Mouse (Mus musculus): ENCODE results near the gene Spem2.
A peak's percentile ranks its signal among the peaks of the same experiment; 100 is the strongest.

Gene Spem2

DNA sequence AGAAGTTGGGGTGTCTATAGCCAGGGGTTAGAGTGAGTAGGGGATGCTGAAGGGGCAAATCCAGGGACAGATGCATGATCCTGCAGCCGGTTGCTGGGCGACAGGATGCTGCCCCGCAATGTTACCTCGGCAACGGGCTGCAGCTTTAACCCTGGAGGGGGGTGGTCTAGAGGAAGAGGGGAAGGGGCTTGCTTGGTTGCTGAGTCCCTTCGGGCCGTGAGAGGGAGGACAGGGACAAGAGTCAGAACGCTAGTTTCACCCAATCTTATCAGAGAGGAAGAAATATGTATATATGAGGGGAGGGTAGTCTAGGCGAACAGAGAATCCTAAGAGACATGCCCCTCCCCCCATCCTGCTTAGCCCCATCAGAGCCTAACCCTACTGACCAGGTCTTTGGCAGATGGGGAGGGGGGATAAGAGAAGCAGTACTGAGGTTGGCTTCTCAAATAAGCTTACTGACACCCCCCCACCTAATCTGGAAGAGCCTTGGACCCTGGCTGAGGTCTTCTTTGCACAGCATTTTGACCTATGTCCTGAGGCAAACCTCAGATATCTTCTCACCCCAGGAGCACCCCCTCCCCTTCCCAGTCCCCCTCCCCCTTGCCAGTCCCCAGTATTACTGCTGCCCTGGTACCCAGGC lies 17.2 kb upstream of the Spem2 start:
- no peak for DNase-seq (ENCODE audit: low read depth, low spot score)

DNA sequence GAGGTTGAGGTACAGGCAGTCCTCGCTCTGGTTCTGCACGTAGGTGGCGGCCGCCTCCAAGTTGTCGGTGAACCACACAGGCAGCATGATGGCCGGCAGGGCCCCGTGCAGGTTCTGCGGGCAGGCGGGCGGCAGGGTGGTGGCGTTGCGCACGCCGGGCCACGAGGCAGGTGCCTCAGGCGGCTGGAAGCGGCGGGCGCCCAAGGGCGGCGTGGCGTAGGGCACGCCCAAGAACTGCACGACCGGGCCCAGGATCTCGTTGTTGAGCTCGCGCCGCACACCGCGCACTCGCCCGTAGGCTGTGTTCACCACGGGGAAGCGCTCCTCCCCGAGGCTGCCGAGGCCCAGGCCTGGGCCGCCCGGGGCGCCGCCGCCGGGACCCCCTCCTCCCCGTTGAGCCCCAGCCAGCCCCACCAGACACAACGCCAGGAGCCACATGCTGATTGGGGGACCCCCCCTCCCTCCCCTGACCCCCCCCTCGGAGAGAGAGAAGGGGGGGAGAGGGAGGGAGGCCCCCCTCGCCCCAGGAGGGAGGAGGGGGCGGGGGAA lies 15.8 kb upstream of the Spem2 start:
- DNase-seq (ENCODE audit: low read depth, low spot score): no peak

DNA sequence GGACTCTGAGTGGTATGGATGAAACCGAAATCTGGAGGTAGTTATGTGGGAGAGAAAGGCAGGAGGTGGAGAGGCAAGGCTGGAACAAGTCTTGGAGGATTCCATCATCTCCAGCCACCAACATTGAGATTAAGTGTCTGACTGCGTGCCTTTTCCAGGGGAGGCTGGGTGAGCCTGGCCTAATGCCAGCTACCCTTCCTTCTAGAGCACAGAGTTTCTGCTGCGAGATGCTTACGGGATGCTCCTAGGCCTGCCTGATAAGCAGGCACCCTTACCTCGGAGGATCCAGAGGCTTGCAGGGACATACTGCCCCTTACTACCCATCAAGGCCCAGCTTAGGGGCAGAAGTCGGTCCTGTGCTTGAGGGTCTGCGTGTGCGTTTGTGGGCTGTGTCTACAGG lies 15.3 kb upstream of the Spem2 start:
- DNase-seq (ENCODE audit: low read depth, low spot score): no peak

DNA sequence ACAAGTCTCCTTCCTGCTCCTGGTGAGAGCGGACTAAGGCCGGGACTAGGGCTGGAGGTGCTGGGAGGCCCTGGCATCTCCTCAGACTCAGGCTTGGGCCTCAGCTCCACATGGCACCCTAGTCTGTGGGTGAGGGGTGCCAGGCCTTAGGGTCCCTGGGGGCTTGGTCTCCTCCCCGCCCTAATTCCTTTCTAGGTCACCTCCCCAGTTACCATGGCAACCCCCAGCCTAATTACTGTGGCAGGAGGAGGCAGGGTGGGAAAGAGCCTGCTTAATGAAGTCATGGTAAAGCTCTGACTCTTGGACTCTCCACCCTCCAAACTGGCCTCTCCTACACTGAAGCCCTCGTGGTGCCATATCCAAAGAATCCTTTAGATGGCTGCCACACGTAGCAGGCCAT lies 10.6 kb upstream of the Spem2 start:
- DNase-seq (ENCODE audit: low read depth, low spot score): no peak

DNA sequence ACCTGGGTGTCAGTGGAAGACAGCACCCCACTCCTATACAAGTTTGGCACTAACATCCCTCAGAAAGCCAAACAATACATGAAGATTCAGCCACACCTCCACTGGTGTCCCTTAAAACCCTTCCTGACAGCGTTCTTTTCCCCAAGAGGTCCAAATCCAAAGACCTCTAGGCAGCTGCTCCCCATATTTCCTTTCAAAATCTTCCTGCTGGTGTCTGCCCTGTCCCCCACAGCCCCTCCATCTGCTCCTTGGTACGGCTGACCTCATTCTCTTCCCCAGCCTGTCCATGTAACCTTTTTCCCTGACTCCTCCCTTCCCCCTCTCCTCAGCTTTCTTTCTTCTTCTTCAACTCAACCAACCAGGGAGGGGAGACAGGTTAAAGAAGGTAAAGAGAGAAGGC lies 5.2 kb upstream of the Spem2 start:
- DNase-seq (ENCODE audit: low read depth, low spot score): no peak

DNA sequence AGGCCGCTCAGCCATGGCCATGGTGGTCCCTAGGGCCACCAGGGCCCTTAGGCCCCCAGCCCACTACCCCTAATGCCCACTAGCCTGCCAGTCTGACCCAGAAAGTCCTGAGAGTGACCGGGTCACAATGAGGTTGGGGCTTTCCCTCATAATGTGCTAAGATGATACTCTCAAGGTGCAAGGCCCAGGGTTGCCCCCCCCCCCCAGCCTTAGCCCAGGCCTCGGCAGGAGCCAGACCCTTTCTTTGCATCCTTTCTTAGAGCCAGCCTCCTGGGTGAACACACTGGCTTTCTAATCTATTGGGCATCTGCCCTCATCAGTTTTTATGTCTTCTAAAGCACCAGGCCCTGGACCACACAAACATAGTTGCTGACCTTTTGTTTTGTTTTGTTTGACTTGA lies 3.8 kb upstream of the Spem2 start, which contains the start of gene Spem1:
Gene Spem1 (minus strand): TSS at position 101 of the 400 bp plus-strand sequence.
- no peak for DNase-seq (ENCODE audit: low read depth, low spot score)

DNA sequence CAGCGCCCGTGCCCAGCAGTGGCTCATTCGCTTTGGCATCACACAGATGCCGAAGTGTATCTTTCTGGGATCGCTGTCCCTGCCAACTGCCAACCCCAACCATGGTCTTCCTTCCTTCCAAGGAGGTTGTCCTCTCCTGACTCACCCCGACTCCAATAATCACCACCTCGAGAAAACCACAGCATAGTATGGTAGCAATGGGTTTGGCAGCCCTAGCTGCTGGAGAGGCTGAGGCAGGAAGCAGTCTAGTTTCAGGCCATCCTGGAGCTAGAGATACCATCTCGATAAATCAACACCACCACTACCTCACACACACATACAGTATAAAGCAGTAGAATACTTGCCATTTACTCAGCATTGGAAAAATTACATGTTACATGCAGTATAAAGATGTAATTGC lies 606 bp upstream of the Spem2 start:
- no peak for DNase-seq (ENCODE audit: low read depth, low spot score)

DNA sequence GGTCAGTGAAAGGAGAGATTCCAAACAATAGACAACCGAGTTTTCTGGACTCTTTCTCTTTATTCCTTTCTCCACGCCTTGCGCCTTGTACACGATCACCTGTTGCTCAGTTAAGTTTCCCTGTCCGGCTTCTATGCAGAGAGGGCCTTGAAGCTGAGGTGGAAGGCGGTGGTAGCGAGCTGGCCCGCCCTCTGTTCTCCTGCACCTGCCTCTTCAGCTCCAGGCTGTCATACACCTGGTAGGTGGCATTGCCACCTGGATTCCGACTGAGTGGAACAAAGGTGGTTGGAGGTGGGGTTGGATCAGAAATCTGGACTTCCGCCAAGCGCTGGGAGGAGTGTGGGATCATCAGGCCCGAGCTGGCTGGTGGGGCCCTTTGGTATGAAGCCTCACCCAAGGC lies 1.7 kb downstream of the Spem2 start:
- DNase-seq (ENCODE audit: low read depth, low spot score): no peak

DNA sequence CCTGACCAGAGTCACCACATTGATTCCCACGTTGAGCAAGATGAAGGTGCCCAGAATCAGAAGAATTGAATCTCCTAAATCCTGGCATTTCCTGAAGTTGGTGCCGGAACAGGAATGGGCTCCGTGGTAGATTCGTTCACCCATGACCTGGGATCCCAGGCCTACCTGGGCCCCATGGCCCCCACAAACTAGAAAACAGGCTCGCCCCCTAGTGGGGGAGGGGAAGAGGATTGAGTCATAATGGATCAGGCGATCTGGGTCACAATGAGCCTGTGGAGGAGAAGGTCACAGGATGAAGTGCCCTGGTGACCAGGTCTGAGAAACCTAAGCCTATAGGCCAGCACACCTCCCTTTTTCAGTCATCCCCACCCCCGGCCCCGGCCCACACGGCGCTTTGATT lies 3.1 kb downstream of the Spem2 start, which contains the start of gene Gm39566:
Gene Gm39566 (minus strand): TSS at position 144 of the 400 bp plus-strand sequence.
- no peak for DNase-seq (ENCODE audit: low read depth, low spot score)

DNA sequence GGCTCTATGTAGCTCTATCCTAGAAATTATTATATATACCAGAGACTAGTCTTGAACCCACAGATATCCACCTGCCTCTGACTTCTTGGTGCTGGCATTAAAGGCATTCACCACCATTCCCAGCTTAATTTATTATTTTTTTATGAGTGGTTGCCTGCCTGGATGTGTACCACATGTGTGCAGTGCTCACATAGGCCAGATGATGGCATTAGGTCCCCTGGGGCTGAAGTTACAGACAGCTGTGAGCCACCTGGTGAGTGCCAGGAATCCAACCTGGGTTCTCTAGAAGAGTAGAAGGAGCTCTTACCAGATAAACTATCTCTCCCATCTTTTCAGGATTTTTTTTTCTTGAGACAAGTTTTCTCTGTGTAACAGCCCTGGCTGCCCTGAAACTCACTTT lies 8.0 kb downstream of the Spem2 start:
- DNase-seq (ENCODE audit: low read depth, low spot score): no peak

DNA sequence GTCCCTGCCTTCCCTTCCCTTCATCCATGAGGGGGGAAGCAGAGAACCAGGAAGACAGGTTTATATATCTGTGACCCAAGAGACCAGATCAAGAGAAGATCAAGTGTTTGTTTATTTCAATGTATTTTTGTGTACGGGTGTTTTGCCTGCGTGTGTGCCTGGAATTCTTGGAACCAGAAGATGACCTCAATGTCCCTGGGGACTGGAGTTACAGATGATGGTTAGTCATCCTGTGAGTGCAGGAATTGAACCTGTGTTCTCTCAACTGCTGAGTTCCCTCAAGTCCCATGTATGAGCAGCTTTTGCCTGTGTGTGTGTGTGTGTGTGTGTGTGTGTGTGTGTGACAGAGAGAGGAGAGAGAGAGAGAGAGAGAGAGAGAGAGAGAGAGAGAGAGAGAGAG lies 10.6 kb downstream of the Spem2 start:
- no peak for DNase-seq (ENCODE audit: low read depth, low spot score)

DNA sequence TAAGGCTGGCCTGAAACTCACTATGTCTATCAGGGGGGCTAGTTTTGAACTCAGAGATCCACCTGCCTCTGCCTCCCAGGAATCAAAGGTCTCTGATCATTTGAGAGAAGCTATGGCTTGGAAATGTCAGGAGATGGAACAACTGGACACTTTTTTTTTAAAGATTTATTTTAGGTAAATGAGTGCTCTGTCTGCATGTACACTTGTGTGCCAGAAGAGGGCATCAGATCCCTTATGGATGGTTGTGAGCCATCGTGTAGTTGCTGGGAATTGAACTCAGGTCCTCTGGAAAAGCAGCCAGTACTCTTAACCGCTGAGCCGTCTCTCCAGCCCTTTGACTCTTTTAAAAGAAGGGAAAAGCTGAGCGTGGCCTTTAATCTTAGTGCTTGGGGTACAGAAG lies 11.9 kb downstream of the Spem2 start:
- no peak for DNase-seq (ENCODE audit: low read depth, low spot score)

DNA sequence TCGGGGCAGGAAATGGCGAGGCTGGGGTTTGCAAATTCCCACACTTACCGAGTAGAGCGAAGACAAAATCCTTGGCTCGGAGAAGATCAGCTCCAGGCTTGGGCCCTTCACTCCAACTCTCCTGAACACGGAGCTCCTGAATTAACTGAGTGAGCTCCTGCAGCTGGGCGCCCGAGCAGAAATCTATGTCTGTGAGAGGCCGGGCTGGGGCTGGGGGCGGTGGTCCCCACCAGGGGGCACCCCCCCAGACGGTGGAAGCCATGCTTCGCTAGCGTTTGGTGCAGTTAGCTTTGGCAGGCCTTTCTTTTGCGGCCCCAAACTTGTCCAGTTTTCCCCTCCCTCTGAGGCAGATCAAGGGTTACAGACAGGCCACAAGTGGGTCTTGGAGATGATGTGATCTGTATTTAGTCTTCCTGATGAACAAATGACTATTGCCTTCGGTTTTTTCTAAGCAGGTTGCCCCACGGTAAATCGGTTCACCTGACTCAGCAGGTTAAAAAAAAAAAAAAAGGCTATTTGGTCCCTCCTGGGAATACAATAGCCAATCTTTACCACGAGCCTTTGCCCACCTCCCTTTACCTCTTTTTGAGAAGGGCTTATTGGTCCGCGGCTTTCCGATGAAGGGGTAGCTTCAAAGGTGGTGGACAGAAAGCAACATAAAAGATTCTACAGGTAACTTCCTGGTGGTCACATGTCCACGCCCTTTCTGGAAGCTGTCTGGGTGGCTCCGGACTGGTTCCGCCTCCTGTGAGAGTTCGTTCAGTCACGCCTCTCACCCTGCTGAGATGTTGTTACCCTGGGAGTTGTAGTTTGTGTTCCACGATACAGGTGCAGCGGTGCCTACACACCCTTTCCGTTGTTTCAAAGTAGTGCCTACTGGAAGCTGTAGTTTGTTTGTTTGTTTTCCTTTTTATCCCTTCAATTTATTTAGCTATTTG lies 13.0 kb downstream of the Spem2 start, which contains the start of gene Tmem102:
Gene Tmem102 (minus strand): TSS at position 653 of the 938 bp plus-strand sequence.
- DNase-seq (ENCODE audit: low read depth, low spot score): no peak

DNA sequence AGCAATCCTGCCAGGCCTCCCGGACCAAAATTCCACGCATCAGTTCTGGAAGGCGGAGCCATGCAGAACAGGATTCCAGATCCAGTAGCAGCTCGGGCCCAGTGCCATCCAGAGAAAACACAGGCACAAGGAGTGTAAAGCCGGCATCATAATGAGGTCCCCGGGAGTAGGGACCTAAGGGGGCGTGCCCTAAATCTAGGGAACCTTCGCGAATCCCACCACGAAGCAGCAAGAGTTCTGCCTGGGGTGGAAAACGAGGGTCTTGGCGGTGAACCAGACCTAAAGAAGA lies 13.7 kb downstream of the Spem2 start:
- no peak for DNase-seq (ENCODE audit: low read depth, low spot score)

DNA sequence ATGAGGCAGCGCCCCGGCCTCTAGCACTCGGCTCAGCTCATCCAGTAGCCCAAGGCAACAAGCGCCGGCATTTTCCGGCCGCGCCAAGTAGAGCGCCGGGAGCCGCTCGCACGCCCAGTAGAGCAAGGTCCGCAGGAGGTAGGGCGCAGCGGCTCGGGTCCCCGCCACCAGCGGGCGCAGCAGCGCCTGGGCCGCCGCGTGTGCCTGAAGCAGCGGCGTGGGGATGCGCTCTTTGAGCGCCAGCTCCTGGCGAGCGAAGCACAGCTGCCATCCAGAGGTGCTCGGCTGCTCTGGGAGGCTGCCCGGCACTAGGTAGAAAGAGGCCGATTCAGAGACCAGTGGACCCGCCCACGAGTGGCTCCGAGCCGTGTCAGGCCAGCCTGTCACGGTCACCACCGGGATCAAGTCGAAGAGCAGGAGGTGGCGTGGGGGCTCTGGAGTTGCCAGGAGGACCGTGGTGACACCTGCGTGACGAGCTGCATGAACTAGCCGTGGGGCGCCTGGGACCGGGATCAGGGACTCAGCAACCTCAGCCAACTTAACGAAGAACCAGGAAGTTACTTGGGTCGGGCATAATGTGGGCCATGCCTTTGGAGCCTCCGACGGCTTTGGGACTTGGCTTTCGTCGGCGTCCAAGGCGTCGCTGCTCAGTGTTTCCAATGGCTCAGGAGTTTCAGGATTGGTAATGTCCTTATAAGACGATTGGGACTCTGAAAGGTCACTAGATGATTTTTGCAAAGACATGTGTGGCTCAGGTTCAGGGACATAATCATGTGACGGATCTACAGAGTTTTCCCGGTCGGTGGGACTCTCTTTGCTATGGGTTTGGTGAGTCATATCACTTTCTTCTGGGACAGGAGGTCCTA lies 14.2 kb downstream of the Spem2 start:
- DNase-seq (ENCODE audit: low read depth, low spot score): peak; percentile 54

DNA sequence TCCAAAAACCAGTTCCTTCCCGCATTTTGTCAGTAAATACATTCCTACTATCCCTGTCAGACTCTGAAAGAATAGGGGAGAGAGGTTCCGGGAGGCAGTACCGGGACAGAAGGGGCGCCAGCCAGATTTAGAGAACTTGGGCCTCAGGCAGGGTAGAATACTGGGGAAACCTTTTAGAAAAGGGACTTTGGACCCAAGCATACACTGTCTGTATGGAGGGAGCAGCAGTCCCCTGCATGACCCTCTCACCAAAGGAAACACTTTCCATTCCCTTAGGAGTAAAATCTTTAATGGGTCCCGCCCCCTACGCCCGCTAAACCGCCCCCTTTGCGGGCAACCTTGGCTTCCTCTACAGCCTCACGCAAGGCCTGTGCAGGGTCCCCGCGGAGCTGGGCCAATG lies 14.9 kb downstream of the Spem2 start:
- no peak for DNase-seq (ENCODE audit: low read depth, low spot score)

DNA sequence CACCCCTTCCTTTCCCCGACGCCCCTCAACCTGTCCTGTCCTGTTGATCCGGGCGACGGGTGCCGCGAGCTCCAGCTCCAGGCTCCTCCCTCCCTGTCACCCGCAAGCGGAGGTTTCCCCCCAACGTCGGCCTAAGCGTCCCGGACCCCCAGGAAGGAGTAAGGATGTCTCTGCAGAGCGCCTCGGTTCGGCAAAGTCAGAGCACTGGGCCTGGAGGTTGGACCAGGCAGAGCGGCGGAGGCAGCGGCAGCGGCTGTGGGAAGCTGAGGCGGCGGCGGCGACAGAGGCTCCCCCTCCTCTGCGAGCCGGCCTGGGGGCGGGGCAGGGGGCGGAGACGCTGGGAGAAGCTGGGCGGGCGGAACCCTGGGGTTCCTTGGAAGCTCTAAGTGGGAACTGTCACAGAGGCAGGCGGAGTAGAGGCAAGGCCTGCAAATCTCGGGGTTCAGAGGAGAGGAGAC lies 15.6 kb downstream of the Spem2 start:
- DNase-seq (ENCODE audit: low read depth, low spot score): no peak

DNA sequence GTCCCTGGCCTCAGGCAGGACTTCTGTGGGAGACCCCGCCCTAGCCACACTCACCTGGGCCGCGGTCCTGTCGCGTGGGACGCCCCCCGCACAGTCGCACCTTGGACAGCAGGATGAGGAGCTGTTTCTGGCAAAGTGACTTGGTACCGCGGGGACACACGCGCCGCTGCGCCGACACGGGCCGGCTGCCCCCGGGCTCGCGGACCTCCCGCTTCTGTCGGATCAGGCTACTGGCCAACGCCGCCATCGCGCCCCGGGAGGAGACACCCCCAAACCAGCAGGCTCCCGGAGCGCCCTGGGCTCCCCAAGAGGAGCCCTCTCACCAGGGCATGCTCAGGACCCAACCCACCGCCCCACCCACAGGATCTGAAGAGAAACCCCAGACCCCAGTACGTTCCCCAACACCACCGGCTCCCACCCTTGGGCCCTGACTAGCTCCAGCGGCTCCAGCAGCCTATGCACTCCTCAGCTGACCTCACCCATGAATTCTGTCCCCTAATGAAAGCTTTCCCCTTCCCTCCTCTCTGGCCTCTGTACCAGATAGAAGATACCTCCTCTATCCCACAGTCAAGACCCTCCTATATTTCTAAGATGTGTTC lies 16.8 kb downstream of the Spem2 start, which contains the start of gene Fgf11:
Gene Fgf11 (minus strand): TSS at position 479 of the 599 bp plus-strand sequence.
- no peak for DNase-seq (ENCODE audit: low read depth, low spot score)

DNA sequence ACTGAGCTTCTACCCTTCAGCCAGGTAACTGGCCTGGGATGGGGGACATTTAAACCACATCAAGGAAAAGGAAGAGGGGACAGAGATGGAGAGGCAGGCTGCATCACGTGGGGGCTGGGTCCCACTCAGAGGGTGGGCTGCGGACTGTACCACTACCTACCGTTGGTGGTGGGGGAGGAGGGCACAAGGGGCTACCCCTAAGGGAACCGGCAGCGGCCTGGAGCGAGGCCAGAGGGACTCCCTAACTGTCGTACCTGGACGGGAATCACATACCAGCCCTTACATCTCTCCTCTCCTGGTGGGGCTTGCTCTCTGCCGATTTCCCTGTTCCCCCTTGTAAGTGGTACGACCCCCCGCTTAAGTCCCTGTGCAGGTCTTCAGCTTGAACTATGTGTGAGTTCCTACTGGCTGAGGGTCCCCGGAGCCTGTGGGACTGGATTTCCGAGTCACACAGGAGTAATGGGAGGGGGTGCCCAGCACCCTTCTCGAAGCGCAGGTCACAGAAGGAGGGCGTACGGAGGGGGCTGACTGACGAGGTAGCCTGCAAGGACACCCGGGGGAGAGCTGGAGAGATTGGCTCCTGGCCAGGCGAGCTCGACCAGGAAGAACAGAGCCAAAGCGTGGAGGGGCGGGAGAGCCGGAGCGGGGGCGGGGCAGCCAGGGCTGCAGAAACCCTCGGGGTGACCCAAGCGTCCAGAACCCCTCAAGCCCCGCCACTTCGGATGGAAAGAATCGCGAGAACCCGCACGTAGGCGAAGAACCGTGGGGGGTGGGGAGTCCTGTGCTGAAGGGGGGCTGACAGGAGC lies 17.7 kb downstream of the Spem2 start:
- DNase-seq (ENCODE audit: low read depth, low spot score): no peak

DNA sequence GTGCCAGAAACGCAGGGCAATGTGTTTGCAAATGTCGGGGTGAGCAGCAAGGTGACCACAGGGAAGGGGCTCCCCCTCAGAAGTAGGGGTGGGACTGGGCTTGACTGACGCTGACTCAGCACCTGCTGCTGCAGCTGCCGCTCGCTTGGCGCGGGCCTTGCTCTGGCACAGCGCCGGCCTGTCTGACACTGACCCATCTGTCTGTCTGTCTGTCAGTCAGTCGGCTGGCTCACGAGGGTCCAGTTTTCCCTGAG lies 18.2 kb downstream of the Spem2 start:
- no peak for DNase-seq (ENCODE audit: low read depth, low spot score)

Measured in retina, adult 2 months (tissue).